Mouse (Mus musculus) bone marrow, adult 2 months (tissue): ENCODE results near the gene Zfp740.

ENCODE experiments used
- CTCF ChIP-seq: fragments of 200-500 bp; IDR thresholded peaks from 2 replicates; pipeline ENCODE4 v1.5.1; 2011; ENCODE audit warnings: low read length, control low read depth; ENCODE audit not compliant: control insufficient read depth, insufficient read depth
- POLR2A ChIP-seq: fragments of 200-500 bp; IDR thresholded peaks from 2 replicates; pipeline ENCODE4 v1.6.1; 2011; ENCODE audit warnings: low read depth, mild to moderate bottlenecking, control low read depth, low read length, borderline replicate concordance; ENCODE audit not compliant: control insufficient read depth

- TF ChIP-seq CTCF (no peak), POLR2A (no peak)
Measured at GRCm38 (mm10) chr15:102256431-102257201, 53.6 kb downstream of the Zfp740 start.
